Mouse (Mus musculus): ENCODE results near the gene Fndc10.

DNA sequence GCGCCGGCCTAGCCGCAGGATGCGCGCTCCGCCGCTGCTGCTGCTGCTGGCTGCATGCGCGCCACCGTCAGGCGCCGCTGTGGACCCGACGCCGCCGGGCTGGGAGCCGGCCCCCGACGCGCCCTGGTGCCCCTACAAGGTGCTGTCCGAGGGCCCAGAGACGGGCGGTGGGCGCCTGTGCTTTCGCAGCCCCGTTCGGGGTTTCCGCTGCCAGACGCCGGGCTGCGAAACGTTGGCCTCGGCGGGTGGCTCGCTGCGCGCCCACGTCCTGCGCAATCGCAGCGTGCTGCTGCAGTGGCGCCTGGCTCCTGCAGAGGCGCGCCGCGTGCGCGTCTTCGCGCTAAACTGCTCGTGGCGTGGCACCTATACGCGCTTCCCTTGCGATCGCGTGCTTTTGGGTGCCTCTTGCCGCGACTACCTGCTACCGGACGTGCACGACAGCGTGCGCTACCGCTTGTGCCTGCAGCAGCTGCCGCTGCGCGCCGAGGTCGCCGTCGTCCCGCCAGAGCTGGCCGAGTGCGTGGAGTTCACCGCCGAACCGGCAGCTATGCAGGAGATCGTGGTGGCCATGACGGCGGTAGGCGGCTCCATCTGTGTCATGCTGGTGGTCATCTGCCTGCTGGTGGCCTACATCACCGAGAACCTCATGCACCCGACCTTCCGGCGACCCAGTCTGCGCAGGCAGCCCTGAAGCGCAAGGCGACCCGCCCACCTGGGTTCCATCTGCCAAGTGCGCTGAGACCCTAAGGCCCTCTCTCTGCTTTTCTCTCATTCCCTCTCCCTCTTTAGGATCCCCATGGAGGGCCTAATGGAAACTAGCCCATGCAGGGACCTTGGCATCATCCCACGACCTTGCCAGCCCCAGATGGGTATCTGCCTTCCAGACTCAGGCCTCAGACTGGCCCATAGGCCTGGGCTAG lies 600 bp downstream of the Fndc10 start:
- TF ChIP-seq CTCF (IDR thresholded peaks at IDR 0.05; ENCODE audit: control insufficient read depth, insufficient read depth, insufficient read length) (no peak), CEBPB (IDR thresholded peaks at IDR 0.05; ENCODE audit: low read depth) (no peak), MYOG (IDR thresholded peaks at IDR 0.05; ENCODE audit: control insufficient read depth, extremely low read depth, insufficient read length) (no peak), MAX (IDR thresholded peaks at IDR 0.05) (peak; percentile 85), USF1 (IDR thresholded peaks at IDR 0.05; ENCODE audit: low read depth) (no peak)
